Mouse (Mus musculus) midbrain, embryonic 14.5 days (tissue): ENCODE data around the gene Pcmtd2. TPM values are rescaled to one million over a fixed set of nuclear protein-coding genes. Genes with fewer than 3 reads are reported as not detected.

Source experiments
- polyA plus RNA-seq: library from polyadenylated mRNA; unstranded; fragments of >200 nt; fragmentation: Nextera tagmentation; extraction: Ambion mirVana; gene quantifications from 2 replicates; pipeline ENCODE4 v1.2.1, GENCODE M21; 2014

Pcmtd2 gene
- polyA plus RNA-seq, 1 experiment from 2014 or later, result 36.2 TPM

Other genes with a start within 250 kb of the Pcmtd2 start
- 59.9 and 65.8 TPM in 2 replicates for gene Prpf6, start 246.0 kb upstream of the Pcmtd2 start, polyA plus RNA-seq
- gene Zfp512b, start 245.1 kb upstream of the Pcmtd2 start, polyA plus RNA-seq, result 72.6 and 75.3 TPM in 2 replicates
- gene Samd10, start 238.6 kb upstream of the Pcmtd2 start, polyA plus RNA-seq, result 215 and 245 TPM in 2 replicates
- gene Gm29797, start 180.8 kb upstream of the Pcmtd2 start, polyA plus RNA-seq, result not detected in 2 replicates
- gene Sox18, start 166.2 kb upstream of the Pcmtd2 start, polyA plus RNA-seq, result 10.6 and 16.3 TPM in 2 replicates
- 37.4 and 44.9 TPM in 2 replicates for gene Tcea2, start 157.5 kb upstream of the Pcmtd2 start, polyA plus RNA-seq
- 57.0 and 72.9 TPM in 2 replicates for gene Rgs19, start 143.9 kb upstream of the Pcmtd2 start, polyA plus RNA-seq
- gene Lkaaear1, start 139.4 kb upstream of the Pcmtd2 start, polyA plus RNA-seq, result not detected in 2 replicates
- 105 and 110 TPM in 2 replicates for gene Oprl1, start 122.8 kb upstream of the Pcmtd2 start, polyA plus RNA-seq
- gene Myt1, start 74.5 kb upstream of the Pcmtd2 start, polyA plus RNA-seq, result 21.2 and 31.3 TPM in 2 replicates
- gene Polr3k, start 26.5 kb downstream of the Pcmtd2 start, polyA plus RNA-seq, result 84.6 and 94.9 TPM in 2 replicates
- gene Gm14496, start 153.3 kb downstream of the Pcmtd2 start, polyA plus RNA-seq, result not detected in 2 replicates